Mouse (Mus musculus): ENCODE data around the gene Ldhd.

GRCm38 (mm10) chr8:111618273-111618672 lies 11.9 kb downstream of the Ldhd start:
- TF ChIP-seq CTCF (IDR thresholded peaks at IDR 0.05; ENCODE audit: low read depth) (no peak), EP300 (optimal IDR thresholded peaks at IDR 0.05) (no peak)
